Mouse (Mus musculus): Measurements from ENCODE around the gene Jaml. TPM values are rescaled to one million over a fixed set of nuclear protein-coding genes. Genes with fewer than 3 reads are reported as not detected.

Gene Jaml
- polyA plus RNA-seq (2017; shearing (Covaris generic)), result 8.0 TPM

GRCm38 (mm10) chr9:45079011-45079410 lies at the start of gene Jaml:
Jaml (plus strand) TSS chr9:45079183.

GRCm38 (mm10) chr9:45039499-45039898 lies 39.5 kb upstream of the Jaml start, which contains the start of gene Mpzl2:
Mpzl2 (plus strand) TSS chr9:45039799.

GRCm38 (mm10) chr9:45055082-45055713 lies 23.8 kb upstream of the Jaml start, which contains the start of gene Mpzl3:
Mpzl3 (plus strand) TSS chr9:45055186.

GRCm38 (mm10) chr9:45117741-45118431 lies 38.9 kb downstream of the Jaml start, which contains the start of gene Scn2b:
Scn2b (plus strand) TSS chr9:45117782.

GRCm38 (mm10) chr9:45138191-45139032 lies 59.4 kb downstream of the Jaml start, which contains the start of gene Scn4b:
Scn4b (plus strand) TSS chr9:45138395.

Other genes with a start within 250 kb of the Jaml start
- 96.1 TPM for gene Kmt2a, start 197.9 kb upstream of the Jaml start, polyA plus RNA-seq (2017; shearing (Covaris generic))
- gene Atp5l, start 158.4 kb upstream of the Jaml start, polyA plus RNA-seq (2017; shearing (Covaris generic)), result 336 TPM
- 47.2 TPM for gene Ube4a, start 113.6 kb upstream of the Jaml start, polyA plus RNA-seq (2017; shearing (Covaris generic))
- gene Cd3g, start 98.8 kb upstream of the Jaml start, polyA plus RNA-seq (2017; shearing (Covaris generic)), result 1,221 TPM
- 831 TPM for gene Cd3d, start 97.4 kb upstream of the Jaml start, polyA plus RNA-seq (2017; shearing (Covaris generic))
- gene Cd3e, start 69.6 kb upstream of the Jaml start, polyA plus RNA-seq (2017; shearing (Covaris generic)), result 1,336 TPM
- not detected for gene Mpzl2, start 39.4 kb upstream of the Jaml start, polyA plus RNA-seq (2017; shearing (Covaris generic))
- 13.5 TPM for gene Mpzl3, start 24.0 kb upstream of the Jaml start, polyA plus RNA-seq (2017; shearing (Covaris generic))
- gene Scn2b, start 38.6 kb downstream of the Jaml start, polyA plus RNA-seq (2017; shearing (Covaris generic)), result 0.12 TPM
- 0.14 TPM for gene Scn4b, start 59.2 kb downstream of the Jaml start, polyA plus RNA-seq (2017; shearing (Covaris generic))
- gene BC049352, start 102.8 kb downstream of the Jaml start, polyA plus RNA-seq (2017; shearing (Covaris generic)), result 1.2 TPM
- gene Tmprss4, start 124.9 kb downstream of the Jaml start, polyA plus RNA-seq (2017; shearing (Covaris generic)), result not detected
- gene Il10ra, start 190.0 kb downstream of the Jaml start, polyA plus RNA-seq (2017; shearing (Covaris generic)), result 65.2 TPM
- gene Tmprss13, start 239.9 kb downstream of the Jaml start, polyA plus RNA-seq (2017; shearing (Covaris generic)), result 0.53 TPM